Mouse (Mus musculus) C2C12 (cell line): ENCODE results near the gene Irs3.

ENCODE experiments used
- CEBPB ChIP-seq: IDR thresholded peaks from one replicate; pipeline ENCODE4 v1.6.1; 2011; ENCODE audit warnings: low read depth, mild to moderate bottlenecking, control low read depth, moderate library complexity
- CTCF ChIP-seq: IDR thresholded peaks from one replicate; pipeline ENCODE4 v1.5.1; 2011; ENCODE audit not compliant: control insufficient read depth, insufficient read depth, insufficient read length
- MAX ChIP-seq: IDR thresholded peaks from one replicate; pipeline ENCODE4 v1.6.1; 2011; ENCODE audit warnings: mild to moderate bottlenecking, control low read depth

DNA sequence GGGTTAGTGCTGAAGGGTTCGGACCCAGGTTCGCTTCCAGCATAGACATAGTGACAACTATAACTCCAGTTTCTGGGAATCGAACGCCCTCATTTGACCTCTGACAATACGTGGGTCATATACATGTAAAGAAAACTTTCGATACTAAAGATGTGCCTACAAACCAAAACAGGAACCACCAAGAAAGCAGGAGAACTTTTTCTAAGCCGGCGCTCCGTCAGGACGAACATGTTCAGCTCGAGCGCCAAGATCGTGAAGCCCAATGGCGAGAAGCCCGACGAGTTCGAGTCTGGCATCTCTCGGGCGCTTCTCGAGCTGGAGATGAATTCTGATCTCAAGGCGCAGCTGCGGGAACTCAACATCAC is 44.2 kb downstream of the Irs3 start:
- TF ChIP-seq CTCF (no peak), CEBPB (no peak), MAX (no peak)
